Mouse (Mus musculus): ENCODE results near the gene Col4a3bp.
A peak's percentile ranks its signal among the peaks of the same experiment; 100 is the strongest.

Col4a3bp gene

DNA sequence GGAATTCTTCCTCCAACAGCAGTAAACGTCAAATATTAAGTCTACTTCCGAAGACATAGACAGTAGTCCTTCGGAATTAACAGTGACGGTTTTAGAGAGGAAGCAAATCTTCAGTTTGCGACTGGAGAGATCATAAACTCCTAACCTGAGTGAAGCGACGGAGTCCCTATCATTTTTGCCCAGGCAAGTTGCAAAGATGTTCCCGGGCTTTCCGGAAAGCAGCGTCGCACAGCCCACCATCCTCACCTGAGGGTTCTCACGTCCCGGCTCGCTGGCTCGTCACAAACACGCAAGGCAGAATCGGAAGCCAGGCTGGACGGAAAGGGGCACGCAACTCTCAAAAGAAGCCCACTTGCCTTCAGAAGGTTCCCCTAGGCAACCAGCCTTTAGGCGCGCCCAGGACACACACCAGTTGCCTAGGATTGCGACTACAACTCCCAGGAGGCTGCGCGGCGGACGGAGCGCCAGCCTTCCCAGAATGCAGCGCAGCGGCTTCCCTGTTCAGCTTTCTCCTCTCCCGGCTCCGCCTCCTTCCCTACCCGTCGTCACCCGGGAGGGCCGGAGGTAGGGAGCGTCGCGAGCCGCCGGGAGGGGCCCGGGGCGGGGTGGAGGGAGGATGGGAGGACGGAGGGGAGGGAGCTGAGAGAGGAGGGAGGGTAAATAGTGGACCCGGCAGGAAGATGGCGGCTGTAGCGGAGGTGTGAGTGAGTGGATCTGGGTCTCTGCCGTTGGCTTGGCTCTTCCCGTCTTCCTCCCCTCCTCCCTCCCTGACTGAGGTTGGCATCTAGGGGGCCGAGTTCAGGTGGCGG, at the start of gene Col4a3bp, which contains the start of gene Polk:
TSS of gene Col4a3bp (plus strand) at position 538 of the 809 bp plus-strand sequence.
TSS of gene Polk (minus strand) at position 499 of the 809 bp plus-strand sequence.
- peak; percentile 88 for DNase-seq (ENCODE audit: low spot score)

DNA sequence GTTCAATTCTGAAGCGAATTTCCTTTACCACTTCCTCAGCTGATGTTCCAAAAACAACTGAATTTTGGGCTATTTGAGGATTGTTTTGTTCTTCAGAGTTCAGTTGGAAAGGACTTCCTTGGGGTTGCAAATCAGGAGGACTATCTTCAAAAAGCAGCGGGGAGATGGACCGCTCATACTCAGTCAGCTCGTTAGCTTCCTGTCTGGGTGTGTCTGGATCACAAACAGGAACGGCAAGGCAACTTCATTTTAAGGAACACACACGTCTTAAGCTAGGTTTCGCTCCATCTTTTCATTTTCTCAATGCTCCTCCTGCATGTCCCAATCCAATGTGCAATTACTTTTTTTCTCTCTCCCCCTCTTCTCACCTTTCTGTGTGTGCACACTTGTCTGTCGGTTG, 45.8 kb upstream of the Col4a3bp start:
- no peak for DNase-seq (ENCODE audit: low spot score)

DNA sequence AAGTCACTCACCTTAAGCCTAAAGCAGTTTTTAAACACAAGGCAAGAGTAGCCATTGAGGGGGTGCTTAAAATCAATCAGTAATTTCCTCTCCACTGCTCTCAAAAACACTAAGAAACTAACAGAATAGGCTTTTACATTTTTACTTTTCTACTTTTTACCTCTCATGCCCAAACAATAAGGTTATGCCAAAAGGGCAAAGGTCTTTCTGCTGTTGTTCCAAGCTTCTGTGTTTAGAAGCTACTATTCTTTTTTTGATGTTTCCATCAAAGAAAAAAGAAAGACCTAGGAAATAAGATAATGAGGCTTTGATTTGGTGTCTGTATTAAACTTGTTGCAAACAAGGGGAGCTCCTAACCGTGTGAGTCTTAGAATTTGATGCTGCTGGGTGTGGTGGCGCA, 42.5 kb upstream of the Col4a3bp start:
- no peak for DNase-seq (ENCODE audit: low spot score)

DNA sequence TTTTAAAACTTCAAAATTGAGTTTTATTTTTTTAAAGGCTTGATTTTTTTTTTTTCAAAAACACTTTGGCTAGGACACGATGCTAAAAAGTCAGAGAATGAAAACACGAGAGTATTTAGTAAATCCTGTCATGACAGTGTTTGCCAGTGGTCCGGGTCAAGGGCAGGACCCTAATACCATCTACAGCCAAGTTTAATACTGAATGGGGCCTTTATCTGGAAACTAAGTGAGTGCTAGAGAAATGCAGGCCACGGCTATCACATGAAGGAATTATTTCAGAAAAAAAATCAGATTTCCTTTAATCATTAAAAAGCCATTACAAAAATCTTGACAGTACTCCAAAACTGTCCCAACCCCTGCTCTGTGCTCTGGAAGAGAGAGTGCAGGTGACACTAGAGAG, 36.8 kb upstream of the Col4a3bp start:
- no peak for DNase-seq (ENCODE audit: low spot score)

DNA sequence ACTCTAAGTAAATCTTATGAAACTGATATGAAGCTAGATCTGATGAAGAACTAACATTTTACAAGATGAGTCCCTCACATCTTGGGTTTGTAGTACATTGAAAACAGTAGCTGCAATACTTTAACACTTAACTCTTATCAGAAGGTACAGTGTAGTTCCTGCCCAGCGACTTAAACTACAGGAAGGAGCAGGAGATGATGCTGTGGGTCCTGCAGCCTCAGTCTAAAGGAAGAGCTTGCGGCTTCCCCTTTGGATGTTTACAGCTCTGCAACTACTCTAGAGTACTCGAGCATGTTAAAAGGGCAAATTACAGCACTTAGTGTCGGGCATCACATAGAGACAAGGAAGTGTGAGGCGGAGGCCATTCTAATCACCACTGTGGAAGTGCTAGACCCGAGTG, 36.1 kb upstream of the Col4a3bp start:
- no peak for DNase-seq (ENCODE audit: low spot score)

DNA sequence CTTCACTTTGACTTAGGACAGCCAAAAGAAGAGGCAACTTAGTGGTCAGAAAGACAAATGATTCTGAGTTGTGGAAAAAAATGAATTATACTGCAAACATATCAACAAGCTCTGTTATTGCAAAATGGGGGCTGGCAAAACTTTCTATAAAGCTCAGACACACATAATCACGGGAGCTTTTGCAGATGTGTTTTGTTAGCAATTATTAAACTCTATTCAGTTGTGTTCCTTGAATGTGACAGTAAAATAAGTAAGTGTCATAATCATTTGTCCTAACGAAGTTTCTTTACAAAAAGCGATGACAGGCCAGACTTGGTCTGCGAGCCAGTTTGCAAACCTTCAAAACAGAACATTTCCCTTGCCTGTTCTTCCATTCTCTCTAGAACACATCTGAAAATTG, 34.9 kb upstream of the Col4a3bp start:
- no peak for DNase-seq (ENCODE audit: low spot score)

DNA sequence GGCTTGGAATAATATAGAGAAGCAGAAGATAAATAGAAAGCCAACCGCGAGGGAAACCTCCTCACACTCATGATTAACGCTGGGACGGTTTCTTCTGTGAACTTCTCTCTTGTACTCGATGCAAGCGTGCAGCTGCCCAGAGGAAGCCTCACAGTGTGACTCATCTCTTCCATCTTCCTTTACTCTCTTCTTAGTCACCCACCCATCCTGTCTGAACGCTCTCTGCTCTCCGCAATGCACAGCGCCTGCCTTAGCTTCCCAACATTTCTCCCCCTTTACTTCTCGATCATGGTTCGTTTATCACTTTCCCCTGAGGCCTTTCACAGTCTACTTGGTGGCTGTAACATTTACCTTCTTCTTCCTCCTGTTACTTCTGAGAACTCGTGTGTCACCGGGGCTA, 31.8 kb upstream of the Col4a3bp start:
- DNase-seq (ENCODE audit: low spot score): no peak

DNA sequence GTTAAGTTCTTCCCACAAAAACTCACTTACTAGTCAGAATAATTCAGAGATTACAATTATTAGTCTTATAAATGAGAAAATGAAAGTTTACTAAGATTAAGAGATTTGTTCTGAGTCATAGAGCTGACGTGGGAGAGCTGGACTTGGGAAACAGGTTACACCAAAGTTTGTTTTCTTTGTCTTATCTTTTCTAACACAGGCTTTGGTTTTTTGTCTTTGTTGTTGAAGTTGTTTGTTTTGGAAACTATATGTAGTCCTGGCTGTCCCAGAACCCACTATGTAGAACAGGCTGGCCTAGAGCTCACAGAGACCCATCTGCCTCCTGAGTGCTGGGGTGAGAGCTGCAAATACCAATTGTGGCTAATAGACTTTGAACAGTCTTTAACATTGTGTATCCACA, 31.2 kb upstream of the Col4a3bp start:
- no peak for DNase-seq (ENCODE audit: low spot score)

DNA sequence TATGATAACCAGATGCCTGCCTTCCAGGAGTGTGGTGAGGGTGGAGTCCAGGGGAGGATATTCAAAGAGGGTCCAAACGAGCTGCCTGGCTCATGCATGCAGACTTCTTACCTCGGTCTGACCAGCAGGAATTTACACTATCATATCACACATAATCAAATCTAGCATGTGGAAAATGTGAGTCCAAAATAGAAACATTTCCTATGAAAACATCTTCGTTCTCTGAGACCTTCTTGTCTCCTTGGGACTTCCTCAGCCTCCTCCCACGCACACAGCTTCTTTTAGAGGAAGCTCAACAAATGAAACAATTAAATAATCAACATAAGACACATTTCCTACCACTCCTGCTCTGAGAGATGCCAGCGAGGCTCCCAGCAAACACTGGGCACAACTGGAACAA, 30.5 kb upstream of the Col4a3bp start:
- no peak for DNase-seq (ENCODE audit: low spot score)

DNA sequence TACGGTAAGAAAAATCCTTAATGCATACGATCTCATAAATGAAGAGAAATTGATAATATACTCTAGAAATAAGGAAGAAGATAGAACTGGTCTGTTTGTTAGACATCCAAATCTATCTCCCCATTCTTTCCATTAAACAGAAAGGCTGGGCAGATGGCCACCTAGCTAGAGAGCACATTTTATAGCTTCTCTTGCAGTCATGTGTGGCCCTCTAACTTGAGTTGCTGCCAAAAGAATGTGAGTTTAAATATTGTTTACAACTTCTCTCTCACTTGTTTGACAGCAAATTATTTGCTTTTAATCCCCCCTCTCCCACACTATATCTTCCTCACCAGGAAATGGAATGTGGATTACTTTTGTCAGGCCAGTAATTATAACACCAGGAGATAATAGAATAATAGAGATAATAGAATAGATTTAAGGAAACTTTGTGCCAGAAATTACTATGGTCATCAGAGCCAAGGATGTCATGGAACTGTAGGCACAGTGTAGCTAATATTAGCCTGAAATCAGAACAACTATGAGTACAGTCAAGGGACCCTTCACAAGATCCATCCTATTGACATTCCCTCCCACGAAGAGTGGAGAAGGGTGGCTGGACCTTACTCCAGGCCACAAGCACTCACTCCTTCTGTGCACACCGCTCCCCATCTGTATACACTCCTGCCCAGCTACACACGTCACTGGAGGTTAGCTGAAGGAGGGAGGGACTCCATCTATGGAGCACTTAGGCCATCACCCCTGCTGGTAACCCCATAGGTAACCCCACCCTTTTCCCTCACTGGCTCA, 28.1 kb upstream of the Col4a3bp start:
- DNase-seq (ENCODE audit: low spot score): no peak

DNA sequence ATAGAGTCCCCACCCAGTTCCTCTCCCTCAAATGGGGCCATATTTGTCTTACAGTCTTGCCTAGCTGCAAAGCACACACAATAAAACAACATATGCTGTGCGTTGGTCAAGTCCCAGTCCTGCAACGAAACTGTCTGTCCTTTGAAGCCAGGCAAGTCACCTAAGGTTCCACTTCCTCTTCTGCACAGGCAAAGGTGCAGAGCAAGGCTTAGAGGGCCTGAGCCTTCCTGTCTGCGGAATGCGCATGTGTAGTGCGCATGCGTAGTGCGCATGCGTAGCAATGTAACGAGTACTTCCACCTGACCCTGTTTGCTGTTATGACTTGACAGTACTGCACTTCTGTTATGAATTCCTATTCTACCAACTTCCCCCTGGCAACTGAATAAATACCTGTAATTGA, 26.2 kb upstream of the Col4a3bp start:
- no peak for DNase-seq (ENCODE audit: low spot score)

DNA sequence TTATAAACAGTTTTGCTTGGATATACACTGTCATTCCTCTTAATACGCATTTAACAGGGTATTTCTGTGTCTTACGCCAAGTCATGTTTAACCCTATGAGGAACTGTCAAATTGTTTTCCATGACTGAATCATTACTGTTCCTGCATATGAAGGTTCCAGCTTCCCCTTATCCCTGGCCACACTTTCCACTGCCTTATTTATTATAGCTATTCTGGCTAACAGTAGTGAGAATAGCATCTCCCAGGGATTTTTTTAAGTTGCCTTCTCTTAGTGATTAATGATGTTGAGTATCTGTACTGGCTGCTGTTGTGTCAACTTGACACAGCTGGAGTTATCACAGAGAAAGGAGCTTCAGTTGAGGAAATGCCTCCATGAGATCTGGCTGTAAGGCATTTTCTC, 25.1 kb upstream of the Col4a3bp start:
- no peak for DNase-seq (ENCODE audit: low spot score)

DNA sequence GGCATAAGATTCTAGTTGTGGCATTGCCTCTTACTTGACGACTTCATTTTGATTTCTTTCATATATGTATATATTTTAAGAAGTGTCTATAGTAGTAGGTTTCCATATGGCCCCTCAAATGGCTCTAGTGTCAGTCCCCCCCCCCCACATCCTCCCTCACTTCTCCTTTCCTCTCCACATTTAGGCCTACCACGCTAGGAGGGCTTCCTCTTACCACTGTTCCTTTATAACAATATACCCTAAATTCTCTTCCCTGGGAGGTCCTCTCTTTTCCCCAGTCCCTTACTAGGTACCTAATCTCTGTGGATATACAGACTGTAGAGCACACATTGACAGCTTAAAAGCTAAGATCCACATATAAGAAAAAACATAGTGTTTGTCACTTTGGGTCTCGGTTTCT, 21.1 kb upstream of the Col4a3bp start:
- no peak for DNase-seq (ENCODE audit: low spot score)

DNA sequence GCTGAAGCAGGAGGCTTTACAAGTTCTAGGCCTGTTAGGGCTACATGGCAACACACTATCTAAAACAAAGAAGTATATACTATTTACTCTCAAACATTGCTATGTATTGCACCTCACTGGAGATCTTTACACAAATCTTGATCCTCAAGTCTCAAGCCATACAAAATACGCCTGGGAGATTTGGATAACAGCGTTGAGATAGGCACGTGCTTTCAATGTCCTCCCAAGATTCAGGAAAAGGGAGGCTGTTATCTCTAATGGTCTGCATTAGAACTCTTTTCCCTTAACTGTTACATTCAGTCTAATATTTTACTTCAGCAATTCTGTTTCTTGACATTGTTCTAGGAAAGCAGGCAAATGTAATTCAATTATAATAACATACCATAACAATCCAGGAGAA, 15.4 kb upstream of the Col4a3bp start:
- DNase-seq (ENCODE audit: low spot score): no peak

DNA sequence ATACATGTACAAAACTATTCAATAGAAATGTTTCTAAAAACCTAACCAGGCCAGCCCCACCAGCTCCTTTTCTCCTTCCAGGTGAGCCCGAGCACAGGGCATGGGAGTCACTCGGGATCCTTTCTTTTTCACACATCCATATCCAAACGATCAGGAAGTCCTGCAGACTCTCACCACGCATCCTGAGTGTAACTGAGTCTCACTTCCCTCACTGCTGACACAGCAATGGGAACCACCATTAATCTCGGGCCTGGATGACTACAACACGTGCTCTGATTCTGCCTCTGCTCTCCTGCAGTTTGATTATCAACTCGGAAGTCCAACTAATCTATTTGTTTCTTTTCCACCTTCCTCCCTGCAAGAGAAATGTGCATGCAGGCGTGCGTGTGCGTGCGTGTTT, 14.6 kb upstream of the Col4a3bp start:
- DNase-seq (ENCODE audit: low spot score): no peak

DNA sequence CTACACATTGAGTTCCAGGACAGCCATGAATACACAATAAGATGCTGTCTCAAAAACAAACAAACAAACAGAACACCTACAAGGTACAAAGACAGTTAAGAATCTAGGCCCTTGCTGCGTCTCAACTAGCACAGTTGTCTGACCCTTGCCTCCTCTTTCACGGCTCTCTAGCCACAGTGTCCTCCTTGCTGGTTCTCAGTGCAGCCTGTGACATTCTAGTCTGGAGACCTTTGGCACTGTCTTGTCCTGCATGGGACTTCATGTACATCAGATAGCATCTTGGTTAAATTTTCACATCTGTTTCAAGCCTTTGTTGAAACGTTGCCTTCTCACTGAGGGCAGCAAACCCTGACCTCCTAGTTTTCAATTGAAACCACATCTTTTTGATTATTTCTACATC, 13.6 kb upstream of the Col4a3bp start:
- DNase-seq (ENCODE audit: low spot score): no peak

DNA sequence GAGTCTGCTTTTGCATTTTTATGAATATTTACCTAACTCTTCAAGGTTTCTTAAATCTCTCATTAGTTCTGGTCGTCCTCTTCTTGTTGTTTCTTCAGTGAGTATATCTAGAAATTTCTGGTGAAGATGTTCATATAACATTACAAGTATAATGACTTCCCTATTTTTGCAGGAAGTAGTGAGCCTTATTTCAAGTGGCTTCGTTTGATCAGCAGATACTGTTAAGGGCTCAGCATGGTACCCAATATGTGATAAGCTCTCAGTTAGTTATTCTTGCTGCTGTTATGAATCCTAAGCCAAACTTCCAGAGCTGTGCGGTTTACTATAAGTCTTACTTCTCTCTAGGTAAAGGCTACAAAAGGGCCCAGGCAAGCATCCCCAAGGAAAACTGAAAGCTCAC, 12.9 kb upstream of the Col4a3bp start:
- DNase-seq (ENCODE audit: low spot score): no peak

DNA sequence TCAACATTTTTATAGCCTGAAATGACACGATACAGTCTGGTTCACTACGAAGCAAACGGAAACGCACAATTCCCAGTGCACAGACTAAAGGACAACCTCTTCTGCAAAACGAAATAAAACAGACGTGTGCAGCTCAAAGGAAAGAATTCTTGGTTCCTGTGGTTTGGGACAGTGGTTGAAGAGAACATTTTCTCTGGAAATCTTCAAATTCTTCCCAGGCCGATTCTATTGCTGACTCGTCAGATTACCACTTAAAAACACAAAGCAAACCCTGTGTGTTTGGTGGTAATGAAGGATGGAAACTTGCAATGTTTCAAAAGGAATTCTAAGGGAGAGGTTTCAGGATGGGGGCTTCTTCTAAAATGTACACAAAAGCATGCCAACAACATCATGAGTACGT, 12.4 kb upstream of the Col4a3bp start:
- DNase-seq (ENCODE audit: low spot score): no peak

DNA sequence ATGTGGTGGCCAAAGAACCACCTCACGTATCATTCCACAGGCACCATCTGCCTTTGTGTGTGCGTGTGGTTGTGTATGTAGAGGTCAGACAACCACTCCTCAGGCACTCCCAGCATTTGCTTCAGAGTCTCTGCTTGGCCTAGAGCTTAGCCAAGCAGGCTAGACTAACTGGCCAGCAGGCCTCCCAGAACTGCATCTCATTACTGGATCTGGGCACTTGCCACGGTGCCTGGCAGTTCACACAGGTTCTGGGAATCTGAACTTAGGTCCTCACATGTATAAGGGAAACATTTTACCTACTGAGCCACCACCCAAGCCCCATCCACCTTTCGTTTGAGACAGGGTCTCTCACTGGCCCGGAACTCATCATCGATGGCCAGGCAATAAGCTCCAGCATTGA, 10.2 kb upstream of the Col4a3bp start:
- DNase-seq (ENCODE audit: low spot score): no peak

DNA sequence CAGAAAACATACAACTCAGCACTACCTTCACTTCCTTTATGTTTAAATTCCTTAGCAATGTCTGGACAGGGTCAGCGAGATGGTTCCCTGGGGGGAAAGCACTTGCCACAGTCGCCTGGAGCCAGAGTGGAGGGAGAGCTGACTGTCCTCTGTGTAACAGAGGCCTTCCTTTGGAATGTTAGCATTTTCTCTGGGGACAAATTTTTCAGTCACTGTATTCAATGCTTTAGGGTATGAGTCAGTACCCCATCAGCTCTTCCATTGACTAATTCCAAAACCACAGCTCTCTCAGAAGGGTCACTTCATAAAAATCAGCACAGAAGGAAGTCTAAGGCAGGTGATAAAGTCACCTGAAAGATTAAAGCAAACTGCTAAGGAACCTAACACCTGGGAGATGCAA, 8.7 kb upstream of the Col4a3bp start:
- no peak for DNase-seq (ENCODE audit: low spot score)

DNA sequence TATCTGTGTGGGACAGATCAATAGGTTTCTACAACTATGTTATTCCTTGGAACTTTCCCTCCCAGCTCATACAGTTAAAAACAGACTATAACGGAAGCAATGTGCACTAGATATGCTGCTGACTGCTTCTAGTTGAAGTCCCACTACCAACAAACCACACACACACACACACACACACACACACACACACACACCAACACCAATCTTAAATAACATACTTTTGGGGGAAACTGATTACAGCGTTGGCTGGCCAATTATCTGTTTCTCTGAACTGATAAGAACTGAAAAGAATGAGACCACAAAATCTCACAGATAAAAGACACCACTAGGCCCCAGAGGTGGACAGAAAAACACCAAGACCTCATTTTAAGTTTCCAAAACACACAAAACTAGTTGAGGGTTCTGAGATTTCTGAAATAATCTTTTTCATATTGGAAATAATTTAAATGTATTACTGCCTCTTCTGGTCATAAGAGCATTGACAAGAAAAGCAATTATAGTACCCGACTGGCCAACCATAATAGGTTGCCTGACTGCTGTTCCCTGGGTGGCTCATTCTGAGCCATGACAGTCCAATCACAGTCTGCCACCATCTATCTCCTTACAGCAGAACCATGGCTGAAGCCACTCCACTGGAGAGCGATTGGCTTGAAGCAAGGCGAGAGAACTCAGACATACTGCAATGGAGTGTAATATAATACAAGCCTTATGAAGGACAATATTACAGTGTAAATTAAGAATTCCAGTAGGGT, 5.4 kb upstream of the Col4a3bp start:
- no peak for DNase-seq (ENCODE audit: low spot score)

DNA sequence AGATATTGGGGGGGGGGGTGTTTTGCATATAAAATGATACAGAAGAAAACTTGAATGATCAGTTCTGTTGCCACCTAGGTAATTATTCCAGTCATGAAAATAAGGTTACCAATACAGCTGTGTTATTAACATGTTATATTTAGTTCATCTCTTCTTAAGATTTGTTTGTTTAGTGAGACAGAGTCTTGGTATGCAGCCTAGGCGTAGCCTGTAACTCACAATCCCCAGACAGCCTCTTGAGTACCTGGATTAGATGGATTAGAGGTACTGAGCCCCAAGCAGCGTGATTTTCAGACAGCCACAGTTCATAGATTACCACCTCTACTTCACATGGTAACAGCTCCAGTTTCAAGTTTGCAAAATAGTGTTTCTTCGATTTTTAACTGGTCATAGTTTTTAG, 4.3 kb upstream of the Col4a3bp start:
- DNase-seq (ENCODE audit: low spot score): no peak

DNA sequence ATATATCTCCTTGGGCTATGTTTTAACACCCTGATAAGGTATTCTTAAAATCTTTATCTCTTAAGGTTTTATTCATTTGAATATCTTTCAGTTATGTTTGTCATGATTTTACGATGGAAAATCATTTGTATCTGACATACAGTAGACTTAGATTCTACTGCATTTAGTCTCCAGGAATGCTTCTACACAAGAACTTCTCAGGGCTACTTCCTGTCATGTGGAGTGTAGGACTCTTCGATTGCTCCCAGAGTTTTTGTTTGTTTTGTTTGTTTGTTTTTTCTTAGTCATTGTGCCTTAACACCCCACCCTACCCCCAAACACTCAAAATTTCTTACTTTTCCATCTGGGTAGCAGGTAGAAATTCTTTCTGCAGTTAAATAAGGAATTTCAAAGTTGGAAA, 1.0 kb upstream of the Col4a3bp start:
- DNase-seq (ENCODE audit: low spot score): no peak

Measured in ovary, postnatal 10 days (tissue).